Mouse (Mus musculus) right cerebral cortex, postnatal 36 days (tissue): ENCODE measurements around the gene Nicn1.
A peak's percentile ranks its signal among the peaks of the same experiment; 100 is the strongest.

Experiments used
- DNase-seq, 2 experiments: peaks; one replicate each; pipeline ENCODE4 v3.0.0; 2022; ENCODE audit warnings: low spot score in 2 of 2, mixed read lengths in 1 of 2

Gene Nicn1

GRCm38 (mm10) chr9:108337848-108338550 is 47.8 kb downstream of the Nicn1 start:
- no peak for DNase-seq

DNA sequence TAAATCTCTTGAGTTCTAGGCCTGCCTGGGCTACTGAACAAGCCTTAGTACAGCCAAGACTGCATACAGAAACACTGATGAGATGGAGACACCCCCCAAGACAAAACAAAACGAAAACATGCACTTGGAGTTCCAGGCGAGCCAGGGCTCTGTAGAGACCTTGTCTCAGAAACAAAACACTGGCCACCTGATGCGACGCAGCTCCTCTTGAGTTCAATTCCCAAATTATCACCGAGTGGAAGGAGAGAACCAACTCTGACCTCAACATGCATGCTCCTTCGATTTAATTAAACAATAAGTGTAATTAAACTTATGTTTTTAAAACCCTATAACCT is 48.3 kb downstream of the Nicn1 start:
- DNase-seq: no peak

DNA sequence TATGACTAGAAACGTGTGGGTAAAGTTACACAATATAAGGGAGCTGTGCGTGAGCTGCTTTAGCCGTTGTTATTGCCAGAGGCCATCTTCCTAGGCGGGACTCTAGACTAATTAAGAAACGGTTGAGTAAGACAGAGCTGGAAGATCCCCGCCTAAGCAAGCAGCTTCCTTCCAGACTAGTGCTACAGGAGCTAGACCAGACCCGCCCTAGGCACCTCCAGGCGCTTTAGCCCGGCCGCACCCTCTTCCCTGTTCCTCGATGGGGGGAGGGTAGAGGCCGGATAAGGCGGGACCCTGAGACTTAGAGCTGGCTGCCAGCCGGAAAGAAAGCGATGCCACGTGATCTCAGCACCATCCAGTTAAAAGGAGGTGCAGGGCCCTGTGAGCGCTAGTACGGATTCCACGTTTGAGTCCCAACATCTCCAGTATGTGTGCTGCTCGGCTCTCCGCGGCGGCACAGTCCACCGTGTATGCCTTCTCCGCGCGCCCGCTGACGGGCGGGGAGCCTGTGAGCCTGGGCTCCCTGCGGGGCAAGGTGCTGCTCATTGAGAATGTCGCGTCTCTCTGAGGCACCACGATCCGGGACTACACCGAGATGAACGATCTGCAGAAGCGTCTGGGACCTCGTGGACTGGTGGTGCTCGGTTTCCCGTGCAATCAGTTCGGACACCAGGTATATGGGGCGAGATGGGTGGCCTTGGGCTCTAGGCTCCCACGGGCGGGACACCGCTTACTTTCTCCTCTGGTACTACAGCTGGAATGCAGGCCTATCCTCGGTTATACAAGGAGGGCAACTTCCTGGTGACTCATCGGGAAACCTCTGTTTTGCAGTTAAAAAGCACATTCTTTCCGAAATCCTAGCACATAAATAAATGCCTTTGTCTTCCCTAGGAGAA is 48.9 kb downstream of the Nicn1 start, which contains the start of gene Gpx1:
Gpx1 (plus strand) TSS at position 18 of the 896 bp plus-strand sequence.
- DNase-seq: peak; percentile 78 to 80

GRCm38 (mm10) chr9:108339886-108340257 is 49.6 kb downstream of the Nicn1 start:
- DNase-seq: no peak

GRCm38 (mm10) chr9:108340258-108341138 is 50.3 kb downstream of the Nicn1 start:
- DNase-seq: no peak

DNA sequence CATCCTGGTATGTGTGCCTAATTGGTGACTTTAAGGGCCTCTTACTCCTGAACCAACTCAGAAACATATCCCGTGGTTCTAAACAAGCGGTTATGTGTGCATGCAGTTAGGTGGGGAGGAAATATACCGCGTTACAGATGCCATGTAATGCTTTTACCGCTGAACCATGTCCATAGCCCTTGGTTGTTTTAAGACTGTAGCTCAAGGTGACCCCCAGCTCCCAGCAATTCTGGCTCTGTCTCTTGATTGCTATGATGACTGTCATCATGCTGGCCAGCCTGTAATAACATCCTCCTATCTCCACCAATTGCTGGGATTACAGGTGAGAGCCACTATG is 50.9 kb downstream of the Nicn1 start:
- no peak for DNase-seq

GRCm38 (mm10) chr9:108341801-108342200 is 51.6 kb downstream of the Nicn1 start:
- DNase-seq: no peak

GRCm38 (mm10) chr9:108342301-108342831 is 52.1 kb downstream of the Nicn1 start:
- DNase-seq: no peak

DNA sequence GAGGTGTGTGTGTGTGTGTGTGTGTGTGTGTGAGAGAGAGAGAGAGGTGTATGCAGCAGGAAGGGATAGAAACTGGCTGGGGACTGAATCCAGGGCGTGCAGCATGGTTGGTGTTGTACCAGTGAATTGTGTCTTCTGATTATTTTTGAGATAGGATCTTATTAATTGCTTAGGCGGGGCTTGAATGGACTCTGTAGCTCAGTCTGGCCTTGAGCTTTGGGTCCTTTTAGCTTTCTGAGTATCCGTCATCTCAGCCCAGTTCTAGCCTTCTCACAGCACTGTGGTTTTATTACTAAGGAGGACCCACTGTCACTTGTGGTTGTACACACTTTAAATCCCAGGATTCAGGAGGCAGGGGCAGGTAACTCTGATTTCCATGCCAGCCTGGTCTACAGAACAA is 53.1 kb downstream of the Nicn1 start:
- DNase-seq: no peak

- no peak for DNase-seq
These were observed 53.6 kb downstream of the Nicn1 start for GRCm38 (mm10) chr9:108343835-108344234.

DNA sequence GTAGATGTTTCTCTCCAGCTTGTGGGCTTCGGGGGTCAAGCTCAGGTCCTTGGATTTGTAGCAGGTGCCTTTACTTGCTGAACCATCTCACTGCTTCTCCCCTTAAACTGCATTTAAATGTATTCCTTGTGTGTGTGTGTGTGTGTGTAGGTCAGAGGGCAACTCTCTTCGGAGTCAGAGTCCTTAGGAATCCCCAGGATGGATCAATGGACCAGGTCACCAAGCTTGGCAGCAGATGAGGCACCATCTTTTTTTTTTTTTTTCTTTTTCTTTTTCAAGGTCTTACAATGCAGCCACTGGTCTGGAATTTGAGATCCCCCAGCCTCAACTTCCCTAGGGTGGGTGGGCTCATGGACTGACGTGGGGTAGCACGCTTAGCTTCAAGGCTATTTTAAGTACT is 54.2 kb downstream of the Nicn1 start:
- no peak for DNase-seq
